Mouse (Mus musculus) 3T3-L1 (cell line): ENCODE data around the gene Zmynd8.

Source experiments
- DNase-seq: peaks from one replicate; pipeline ENCODE4 v3.0.0-alpha.2; 2015; ENCODE audit warnings: low read depth, low spot score

Gene Zmynd8

DNA sequence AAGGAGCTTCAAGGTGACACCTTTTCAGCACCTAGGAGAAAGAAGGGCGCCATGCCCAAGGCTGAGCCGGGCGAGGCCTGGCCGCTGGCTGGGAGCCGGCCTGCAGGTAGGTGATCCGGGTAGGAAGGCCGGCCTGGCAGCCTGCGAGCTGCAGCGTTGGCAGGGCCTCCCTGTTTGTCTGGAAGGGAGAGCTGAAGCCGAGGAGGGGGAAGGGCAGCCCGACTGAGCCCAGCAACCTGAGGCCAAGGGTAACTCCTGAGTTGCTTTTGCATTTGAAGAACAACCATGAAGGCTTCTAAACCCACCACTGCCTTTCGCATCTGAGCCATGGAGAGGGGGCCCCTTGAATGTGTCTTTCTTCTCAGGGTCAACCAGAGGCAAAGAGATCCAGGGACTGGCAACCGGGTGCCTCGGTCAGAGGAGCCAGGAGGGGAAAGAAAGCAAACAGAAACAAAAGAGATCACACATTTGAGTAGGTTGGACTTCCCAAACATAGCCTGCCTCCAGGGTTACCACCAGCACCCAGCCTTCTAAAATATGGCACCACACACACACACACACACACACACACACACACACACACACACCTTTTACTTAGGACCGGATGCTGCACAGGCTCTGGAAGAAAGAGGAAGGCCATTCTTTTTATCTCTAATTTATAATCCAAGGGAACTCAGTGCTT lies 18.2 kb downstream of the Zmynd8 start:
- DNase-seq, result no peak

DNA sequence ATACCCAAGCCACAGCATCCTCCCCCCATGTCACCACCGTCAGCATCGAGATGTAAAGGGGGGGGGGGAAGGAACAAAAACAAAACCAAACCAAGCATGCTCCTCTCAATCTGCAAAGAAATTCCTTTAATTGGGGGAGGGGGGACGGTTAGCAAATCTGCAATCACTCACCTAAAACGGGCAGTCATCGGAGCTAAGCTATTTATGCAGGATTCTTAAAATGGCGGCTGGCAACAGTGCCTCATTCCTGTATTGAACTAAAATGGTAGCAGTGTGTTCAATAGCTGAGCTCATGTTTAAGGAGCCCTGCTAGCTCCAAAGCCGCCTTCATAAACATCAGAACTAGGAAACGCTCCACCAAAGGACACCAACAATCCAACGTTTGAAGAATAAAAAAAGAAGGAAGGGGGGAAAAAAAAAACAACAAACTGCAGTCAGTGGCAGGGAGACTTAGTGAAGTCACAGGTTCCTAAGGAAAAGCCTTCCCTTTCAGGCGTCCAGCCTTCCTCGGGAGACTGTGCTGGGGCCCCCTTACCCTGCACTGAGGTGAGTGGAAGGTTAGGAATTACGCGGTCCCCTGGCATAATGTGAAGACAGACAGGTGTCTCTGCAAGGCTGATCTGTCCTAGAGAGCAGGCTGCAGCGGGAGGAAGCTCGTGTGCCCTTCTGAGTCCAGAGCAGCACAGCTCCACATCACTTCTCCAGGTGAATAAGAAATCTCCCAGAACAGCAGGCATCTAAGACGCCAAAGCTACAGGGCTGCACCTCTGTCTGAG lies 19.2 kb downstream of the Zmynd8 start:
- DNase-seq, result no peak

DNA sequence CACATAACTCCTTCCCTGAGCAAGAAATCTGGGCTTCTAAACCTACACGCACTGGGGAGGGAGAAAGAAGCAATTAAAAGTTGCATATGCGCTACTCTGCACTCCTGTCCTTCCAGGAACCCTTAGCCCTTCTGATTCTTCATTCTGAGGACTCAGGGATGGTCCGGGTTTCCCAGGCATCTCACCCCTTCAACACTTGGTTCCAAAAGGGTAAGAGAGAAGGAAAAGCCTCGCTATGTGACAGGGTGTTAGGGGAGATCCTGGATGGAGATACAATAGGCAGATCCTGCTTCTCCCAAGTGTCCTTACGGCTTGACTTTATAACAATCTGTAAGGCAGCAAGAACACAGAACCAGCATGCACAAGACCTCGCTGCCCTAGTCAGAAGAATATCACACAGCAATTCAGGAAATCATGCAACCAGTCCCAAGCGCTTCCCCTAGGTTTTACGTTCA lies 19.9 kb downstream of the Zmynd8 start:
- no peak for DNase-seq

DNA sequence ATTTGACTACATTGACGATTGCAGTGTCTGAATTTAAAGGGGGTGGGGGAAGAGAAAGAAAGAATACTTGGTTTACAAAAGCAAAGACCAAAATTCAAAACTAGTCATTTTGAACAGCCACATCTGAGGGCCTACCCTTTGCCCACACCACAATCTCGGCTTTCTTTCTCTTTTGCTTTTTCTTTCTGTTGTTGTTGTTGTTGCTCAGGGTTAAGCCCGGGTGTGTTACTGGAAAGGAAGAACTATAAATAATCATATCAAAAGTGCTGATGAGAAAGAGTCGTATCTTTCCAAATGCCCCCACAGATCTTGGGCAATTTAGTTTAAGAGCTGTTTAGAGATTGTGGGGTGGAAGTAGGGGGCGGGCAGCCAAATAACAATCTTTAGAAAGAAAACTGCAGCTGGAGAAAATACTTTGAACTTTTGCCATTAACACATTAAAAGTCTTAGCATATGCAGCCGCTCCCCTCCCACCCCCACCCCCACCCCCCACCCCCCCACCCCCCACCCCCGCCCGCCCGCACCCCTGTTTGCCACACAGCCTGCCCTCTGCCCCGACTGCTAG lies 20.7 kb downstream of the Zmynd8 start:
- DNase-seq, result no peak

DNA sequence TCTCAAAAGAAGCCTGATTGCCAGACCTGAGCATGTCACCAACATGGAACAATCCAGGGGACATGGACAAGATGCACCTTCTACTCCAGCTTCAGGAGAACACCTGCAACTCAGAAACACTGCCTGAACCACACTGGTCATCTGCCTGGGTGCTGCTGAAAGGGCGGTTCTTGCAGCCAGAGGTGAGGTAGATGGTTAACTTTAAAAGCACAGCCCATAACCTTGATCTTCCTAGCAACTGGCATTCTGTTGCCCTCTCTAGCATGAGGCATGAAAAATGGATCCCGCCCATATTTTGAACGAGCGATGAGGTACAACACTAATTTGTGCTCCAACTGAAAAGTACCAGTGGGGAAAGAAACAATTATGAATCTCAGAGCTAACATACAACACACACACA lies 21.6 kb downstream of the Zmynd8 start:
- DNase-seq, result no peak

DNA sequence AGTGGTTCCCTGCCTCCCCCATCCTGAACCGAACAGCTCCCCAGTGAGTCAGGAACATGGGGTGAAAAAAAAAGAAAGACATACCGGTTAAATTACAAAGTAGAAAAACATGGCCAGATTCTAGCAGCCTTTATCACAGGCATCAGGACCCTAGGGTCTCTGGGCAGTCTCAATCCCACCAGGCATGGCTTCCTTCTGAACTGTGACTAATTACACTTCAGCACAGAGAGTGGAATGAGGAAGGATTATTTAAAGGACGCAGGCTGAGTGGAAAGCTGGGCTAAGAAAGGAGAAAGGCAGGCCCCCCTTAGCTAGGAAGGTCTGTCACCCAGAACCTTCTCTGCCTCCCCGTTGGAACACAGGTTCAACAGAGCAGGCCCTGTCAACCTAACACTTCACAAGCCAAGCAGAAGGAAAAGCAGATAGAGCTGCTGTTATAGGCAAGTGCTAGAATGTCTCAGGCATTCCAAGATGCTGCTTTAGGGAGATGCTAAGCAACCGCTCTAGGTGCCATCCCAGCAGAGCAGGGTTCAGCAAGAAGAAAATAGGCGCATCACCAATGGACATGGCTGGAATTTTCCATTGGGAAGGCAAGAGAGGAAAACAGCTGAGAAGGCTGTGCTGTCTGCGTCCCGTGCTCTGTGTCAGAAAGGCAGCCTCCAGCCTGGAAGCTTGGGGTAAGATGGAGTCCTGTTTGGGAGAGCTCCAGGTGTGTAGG lies 22.5 kb downstream of the Zmynd8 start:
- DNase-seq, result no peak

DNA sequence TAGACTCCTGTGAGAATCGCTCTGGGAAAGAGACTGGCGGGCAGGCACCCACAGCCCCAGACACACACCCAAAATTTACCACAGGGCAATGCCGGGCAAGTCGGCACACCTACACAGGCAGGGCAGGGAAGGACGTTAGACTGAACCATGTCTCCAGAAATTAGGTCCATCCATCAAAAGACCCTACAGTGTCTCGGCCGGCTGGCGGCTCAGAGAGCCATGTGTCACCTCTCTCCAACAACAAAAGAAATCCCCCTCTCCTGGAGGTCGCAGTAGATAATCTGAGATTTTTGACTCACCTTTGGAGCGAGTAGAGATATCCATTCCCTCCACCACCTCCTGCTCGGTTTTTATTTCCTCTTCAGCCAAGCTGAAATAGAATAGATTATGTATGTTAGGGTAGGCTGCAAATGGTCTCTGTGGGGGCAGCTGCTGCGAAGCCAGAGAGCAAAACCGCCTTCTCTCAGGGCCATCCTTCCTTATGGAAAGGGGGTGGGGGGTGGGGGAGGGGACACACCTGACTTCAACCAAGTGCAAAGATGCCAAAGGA lies 23.3 kb downstream of the Zmynd8 start:
- DNase-seq, result no peak

DNA sequence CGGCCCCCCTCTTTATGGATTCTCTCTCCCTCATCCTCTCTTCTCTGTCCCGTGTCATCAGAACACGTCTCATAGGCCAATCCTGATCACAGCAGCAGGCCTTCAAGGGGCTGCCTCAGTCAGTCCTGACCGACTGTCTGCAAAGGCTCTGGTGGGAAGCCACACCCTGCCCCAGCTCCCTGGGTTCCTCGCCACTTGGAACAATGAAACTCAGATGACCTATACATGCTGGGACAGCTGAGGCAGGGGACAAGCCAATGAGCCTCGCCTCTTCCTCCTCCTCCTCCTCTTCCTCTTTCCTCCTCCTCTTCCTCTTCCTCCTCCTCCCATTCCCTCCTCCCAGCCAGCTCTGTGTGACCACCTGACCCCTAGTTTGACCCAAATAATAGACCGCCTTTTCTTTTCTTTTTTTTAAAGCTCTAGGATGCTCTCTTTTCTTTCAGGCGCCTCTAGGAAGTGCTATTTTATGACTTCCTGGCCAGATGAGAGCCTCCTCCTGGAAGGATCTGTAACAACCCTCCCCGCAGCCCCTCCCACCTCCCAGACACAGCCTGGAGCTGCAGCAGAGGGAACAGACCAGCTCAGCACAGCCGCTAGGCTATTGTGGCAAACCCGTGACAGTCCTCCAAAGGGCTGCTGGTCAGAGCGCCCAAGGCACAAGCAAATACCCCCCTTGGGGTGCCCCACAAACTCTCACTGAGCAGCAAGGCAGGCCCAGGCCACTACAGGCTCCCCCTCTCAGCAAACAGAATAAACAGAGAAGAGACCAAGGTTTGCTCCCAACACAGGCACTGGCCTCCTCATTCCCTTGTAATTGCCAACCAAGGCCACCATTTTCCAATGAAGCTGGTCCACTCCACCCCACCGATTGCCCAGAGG lies 24.1 kb downstream of the Zmynd8 start:
- DNase-seq, result peak; percentile 50

DNA sequence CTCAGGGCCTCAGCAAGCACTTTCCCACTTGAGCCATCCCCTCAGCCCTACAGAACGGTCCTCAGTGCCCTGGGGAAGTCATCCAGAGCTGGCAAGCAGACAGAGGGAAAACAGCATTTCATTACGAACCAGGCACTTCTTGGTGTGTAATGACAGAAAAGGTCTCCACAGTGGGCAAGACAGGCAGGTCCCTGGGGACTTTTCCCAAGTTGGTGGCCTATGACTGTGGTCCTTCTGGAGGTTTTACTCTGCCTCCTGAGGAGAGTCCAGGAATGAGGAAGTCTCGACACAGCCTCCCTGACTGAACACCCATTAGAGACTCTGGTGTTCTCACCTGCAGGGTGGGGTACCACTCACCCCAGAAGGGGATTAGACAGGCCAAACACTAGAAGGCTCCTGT lies 25.0 kb downstream of the Zmynd8 start:
- peak; percentile 31 for DNase-seq

DNA sequence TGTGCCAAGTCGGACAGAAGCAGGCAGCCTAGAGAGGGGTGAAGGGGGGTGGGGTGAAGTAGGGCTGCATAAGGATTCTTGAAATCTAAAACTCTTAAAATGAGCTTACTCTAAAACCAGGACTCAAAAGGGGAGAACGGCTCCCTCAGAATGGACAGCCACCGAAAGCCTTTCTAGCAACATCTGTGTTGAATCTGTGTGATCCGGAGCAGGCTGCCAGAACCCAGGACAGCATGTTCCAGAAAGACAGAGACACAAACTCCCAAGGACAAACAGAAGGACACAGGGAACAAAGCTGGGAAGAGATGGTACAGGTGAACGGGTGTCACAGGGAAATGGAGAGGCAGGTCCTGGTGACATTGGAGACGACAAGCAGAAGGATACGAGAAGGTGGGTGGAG lies 25.6 kb downstream of the Zmynd8 start:
- DNase-seq, result no peak

DNA sequence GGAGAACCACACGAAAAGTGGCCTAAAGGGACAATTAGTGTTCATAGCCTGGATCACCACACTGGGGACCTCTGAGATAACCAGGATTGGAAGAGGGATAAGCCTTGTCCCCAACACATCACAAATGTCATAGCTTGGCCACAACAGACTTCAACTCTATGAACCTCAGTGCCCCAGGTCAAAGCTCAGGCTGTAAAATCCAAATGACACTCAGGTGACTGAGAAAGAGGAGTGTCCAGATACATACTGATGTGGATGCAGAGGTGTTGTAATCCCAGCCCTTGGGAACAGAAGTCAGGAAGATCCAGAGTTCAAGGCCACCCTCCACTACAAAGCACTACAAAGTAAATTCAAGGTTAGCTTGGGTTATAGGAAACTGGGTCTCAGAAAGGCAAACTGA lies 29.6 kb downstream of the Zmynd8 start:
- DNase-seq, result no peak

DNA sequence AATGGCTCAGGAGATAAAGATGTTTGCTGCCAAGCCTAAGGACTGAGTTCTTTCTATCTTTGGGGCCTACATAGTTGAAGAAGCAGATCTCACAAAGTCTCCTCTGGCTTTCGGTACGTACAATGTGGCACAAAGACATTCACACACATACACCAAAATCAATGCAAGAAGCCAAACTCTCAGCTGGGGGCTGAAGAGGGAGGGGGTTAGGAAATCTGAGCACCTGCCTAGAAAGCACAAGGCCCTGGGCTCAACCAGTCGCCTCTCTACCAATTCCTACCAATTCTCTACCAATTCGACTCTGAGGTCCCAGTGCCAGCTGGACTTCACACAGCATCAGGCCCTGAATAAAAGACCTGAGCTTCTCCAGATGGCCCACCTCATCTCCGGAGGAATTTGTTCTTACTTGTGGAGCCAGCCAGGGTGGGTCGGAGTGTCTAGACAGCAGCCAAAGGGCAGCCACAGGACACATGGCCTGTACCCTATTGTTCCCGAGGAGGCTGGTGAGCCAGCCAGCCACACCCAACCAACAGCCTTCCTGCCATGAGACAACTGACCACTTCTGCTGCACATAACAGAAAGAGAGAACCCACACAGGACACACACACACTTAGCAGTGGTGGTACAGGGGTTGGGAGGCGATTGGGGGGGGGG lies 30.2 kb downstream of the Zmynd8 start:
- peak; percentile 35 for DNase-seq

DNA sequence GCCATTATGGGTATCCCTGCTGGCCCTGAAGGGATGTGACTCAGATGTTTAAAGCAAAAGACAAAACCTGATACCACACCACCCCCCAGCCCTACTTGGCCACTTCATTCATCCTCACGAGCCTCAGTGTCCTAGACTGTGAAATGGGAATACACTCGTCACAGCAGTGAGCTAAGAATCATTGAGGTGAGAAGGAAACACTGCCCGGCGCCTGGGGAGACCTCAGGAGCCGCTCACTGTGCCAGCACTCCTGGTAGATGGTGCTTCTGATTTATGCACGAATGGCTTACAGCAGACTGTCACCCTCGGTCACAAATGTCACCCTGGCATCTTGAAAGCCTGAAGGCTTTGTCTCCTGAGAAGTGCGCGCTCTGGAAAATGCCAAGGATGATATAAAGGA lies 31.3 kb downstream of the Zmynd8 start:
- DNase-seq, result peak; percentile 27

DNA sequence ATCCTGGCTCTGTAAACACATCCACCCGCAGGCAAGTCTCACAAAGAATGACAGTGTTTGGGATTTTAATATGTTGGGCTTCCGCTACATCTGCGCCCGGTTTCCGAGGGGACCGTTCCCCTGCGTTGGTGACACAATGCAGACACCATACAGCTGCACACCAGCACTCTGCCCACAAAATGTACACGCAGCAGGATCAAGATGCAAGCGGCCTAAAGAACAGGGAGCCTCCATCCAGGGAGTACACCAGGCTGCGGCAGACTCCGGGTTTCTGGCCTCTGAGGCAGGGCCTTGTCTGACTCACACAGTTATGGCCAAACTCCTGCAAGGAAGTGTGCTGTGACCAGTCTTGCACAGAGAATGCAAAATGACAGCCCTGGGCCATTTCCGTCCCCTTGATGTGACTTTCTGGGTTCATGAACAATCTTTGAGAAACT lies 31.8 kb downstream of the Zmynd8 start:
- peak; percentile 61 for DNase-seq

DNA sequence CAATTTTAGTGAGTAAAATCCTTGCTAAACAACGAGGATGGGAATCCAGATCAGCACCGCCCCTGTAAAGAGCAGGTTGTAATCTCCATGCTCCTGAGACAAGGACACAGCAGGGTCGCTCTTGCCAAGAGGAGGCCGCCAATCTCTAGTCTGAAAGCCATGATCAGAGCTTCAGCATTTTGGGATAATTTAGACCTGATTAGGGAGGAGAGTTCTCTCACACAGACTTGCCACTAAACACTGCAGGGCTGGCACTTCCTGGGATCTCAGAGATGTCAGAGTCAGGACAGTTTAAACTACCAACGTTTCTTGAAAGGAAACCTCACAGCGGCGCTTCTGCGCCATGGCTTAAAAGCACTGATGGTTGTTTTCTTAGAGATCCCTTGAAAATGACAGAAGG lies 32.4 kb downstream of the Zmynd8 start:
- no peak for DNase-seq

DNA sequence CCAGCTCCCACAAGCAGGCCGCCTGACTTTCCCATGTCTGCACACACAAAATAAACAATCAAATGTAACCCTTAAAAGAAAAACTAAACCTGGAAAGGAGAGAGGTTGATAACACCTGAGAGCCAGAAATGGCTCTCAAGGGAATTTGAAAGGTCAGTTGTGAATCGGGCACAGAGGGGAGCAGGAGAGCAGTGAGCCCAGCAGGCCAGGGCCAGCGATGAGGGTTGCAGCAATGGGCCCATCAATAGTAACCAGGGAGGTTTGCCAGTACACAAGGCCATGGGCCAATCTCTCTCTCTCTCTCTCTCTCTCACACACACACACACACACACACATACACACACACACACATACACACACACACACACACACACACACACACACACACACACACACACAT lies 34.0 kb downstream of the Zmynd8 start:
- DNase-seq, result no peak

DNA sequence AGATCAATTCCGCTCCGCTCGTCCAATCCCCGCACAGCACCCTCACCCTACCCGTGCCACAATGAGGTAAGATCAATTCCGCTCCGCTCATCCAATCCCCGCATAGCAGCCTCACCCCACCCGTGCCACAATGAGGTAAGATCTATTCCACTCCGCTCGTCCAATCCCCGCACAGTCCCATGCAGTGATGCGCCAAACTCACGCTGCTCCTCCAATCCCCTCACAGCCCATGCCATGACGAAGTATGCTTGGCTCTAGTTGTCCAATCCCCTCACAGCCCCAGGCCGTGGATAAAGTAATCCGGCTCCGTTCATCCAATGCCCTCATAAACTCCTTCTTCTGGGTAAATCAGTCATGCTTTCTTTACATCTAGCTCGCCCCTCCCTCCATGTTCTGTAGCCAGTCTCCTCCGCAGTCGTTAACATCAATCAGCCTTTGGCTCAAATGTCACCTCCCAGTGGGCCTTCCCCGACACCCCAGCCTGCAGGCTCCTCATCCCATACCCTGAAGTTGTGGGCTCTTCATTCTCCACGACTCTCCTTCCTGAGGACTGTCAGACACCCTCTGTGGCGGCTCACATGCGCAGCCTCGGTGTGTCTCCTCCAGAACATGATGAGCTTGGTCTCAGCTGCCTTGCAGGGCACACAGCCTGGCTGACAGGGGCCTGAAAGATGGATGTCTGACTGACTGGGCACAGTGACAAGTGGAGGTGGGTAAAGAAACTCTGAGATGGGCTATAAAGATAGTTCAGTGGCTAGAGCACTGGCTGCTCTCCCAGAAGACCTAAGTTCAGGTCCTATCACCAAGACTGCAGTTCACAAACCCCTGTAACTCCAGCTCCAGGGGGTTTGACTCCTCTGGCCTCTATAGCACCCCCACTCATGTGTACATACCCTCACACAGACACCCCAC lies 36.9 kb downstream of the Zmynd8 start:
- DNase-seq, result peak; percentile 12

DNA sequence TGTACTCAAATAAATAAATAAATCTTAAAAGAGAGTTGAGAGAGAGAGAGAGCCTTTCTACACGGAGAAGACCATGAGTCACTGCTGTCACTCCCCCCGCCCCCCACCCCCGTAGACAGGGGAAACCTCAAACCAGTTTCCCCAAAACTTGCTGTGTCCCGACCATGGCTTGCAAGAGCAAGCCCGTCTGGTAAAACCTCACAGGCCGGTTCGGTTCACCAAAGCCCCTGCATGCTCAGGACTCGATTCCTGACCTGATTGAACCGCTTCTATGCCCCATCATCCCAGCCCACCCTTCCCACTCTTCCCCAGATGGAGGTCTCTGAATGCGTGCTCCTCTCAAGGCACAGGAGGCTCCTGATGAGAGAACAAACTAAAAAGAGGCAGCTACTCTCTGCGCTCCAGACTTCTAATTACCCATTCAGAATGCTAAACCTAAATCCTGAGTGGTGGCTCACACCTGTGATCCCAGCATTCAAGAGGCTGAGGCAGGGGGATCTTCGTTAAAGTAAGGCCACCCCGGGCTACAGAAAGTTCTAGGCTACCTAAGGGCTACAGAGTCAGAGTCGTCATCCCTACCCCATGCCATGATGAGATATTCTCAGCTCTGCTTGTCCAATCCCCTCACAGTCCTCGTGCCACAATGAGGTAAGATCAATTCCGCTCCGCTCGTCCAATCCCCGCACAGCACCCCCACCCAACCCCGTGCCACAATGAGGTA lies 37.7 kb downstream of the Zmynd8 start:
- DNase-seq, result no peak

DNA sequence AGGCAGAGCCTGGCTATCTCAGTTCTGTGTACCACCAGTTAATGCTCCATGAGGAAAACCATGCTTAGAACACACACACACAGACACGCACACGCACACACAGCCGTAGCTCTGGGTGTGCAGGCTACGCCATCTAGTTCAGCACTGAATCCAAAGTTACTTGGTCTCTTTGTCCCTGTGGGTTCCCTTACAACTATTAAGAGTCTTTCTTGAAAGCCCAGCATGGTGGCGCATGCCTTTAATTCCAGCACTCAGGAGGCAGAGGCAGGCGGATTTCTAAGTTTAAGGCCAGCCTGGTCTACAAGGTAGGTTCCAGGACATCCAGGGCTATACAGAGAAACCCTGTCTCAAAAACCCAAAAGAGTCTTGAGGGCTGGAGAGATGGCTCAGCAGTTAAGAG lies 38.4 kb downstream of the Zmynd8 start:
- DNase-seq, result no peak
